Mouse (Mus musculus) T-cell, adult 2 months (primary cell): ENCODE data around the gene Tomm7.
A peak's percentile ranks its signal among the peaks of the same experiment; 100 is the strongest.
"Not testable (repeated sequence)": the region's sequence is repeated elsewhere in the genome, so short reads cannot be mapped to it uniquely, and the experiment has no call there.

ENCODE experiments used
- DNase-seq: peaks from one replicate; pipeline ENCODE4 v3.0.0; 2022; ENCODE audit warnings: low spot score

Tomm7 gene

DNA sequence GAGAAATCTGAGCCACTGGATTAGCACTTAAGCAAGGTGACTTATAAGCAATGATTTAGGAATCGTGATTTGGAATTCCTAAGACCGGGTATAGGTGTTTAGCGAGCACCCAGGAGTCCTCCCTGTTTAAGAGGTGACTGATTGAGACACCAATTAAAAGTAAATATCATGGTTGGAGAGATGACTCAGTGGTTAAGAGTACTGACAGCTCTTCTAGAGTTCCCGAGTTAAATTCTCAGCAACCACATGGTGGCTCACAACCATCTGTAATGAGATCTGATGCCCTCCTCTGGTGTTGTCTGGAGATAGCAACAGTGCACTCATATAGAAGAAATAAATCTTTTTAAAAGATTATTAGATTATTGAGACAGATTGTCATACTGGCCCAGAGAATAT is 7.2 kb upstream of the Tomm7 start:
- DNase-seq = not testable (repeated sequence)

DNA sequence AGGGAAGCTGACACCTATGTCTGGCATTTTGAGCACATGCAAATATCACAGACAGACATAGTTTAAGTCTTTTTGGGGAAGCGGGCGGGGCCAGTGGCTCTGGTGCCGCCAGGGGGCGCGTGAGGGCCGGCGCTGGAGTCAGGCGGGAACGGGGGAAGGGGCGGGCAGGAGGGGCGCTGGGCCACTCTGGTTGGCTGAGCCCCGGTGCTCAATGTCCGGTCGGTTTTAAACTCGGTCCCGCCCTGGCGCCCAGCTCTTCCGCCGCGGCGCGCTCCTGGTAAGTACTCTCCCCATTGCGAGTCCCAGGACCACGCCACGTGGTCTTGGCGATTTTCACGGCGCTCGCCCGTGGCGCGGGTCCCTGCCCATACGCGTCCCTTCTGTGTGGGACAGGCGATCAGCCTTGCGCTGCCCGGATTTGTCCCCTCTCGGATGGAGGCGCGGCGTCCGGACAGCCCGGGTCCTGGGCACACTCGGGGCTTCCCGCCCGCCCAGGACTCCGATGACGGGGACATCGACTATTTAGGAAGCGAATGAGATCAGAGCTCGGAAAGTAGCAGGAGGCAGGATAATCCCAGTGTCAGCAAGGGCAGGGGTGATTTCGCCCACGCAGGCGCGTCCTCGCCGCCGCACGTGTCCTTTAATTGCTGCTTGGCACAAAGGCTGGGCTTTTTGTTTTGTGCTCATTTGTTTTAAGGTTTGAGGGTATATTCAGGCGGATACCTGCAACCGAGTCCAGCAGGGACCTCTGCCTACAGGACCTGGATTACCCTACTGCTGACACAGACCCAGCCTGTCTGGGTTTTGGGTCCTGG is 6.6 kb upstream of the Tomm7 start:
- peak; percentile 89 for DNase-seq

DNA sequence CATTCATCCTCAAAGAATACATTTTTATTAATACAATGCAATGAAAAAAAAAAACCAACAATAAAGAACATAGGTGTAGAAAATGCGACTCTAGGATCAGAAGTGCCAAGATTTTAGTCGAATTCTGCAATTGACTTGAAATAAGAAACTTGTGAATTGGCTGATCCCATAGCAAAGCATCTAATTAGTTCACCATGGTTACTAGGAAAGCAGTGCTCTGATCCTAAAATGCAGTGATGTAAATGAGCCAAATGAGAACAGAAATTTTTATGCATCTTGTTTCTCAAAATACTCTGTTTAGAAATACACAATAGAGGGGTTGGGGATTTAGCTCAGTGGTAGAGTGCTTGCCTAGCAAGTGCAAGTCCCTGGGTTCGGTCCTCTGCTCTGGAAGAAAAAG is 1.2 kb upstream of the Tomm7 start:
- DNase-seq = no peak

DNA sequence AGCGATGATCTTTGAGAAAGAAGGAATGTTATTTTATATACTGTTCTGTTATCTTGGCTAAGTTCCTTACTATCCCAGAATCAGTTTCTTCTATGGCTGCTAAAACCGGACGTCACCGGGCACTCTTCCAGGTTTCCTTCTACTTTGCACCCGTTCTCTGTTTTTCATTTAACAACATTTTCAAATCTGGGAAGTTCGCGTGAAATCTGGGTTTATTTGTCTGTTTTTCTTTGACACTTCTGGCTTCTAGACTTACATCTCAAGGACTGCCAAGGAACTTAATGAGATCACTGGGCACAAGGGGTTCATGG is 525 bp upstream of the Tomm7 start:
- DNase-seq = no peak

DNA sequence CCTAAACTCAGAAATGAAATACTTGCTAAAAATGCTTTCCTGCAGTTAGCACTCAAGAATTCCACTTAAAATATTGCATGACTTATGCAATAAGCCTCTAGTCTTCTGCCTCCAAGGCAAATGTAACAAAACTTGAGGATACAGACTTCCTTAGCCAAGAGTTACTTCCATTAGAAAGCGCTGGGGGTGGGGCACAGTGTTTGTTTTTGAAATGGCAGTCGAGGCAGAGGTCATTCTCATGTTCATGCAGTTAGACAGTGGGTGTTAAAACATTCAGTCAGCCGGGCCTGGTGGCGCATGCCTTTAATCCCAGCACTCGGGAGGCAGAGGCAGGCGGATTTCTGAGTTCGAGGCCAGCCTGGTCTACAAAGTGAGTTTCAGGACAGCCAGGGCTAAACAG is 5.8 kb downstream of the Tomm7 start:
- DNase-seq = no peak

DNA sequence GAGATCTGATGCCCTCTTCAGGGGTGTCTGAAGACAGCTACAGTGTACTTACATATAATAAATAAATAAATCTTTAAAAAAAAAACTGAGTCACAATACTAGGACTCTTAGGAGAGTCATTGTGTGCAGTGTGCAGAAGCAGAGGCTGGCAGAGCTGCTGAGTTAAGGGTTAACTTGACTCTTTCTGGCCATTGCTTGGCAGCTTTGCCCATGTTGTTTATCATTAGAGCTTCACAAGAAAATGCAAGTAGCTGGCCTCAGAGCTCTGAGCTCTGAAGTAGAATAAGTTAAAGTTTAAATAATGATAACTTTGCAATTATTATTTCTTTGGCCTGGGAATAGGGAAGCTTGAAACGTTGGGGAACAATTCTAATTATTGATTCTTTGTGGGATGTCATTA is 8.3 kb downstream of the Tomm7 start:
- not testable (repeated sequence) for DNase-seq

DNA sequence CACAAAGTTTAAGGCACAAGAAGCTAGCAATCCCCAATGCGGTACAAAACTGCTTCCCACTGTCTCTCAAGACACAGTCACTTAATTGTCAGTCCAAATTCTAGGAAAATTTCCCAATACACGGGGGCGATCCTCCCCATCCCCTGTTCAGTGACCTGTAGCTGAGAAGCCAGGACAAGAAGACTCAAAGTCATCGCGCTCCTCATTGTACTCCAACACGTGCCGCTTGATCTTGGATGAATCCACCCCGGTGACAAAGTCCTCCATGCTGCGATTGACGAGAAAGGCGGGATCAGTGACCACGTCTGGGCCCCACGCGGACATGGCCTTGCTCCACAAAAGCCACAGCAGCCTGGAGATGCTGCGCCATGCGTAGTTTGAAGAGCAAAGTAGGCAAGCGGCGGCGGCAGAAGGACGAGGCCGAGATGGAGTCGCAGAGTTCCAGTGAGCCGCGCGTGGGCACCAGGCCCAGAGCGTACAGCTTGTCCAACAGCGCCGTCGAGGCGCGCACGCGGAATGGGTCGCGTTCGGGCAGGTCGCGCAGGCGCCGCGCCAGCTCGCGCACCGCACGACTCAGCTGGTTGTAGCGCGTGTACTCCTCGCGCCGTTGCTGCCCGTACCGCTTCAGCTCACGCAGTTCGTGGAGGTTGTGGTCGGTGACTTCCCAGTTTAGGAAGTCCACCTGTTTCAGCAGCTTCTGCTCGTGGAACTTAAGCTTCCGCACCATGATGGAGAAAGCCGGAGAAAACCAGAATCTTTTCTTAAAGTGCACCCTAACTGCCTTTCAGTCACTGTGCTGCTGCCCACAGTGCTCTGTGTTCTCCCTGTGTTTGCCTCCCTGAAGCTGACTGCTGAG is 12.8 kb downstream of the Tomm7 start:
- no peak for DNase-seq

DNA sequence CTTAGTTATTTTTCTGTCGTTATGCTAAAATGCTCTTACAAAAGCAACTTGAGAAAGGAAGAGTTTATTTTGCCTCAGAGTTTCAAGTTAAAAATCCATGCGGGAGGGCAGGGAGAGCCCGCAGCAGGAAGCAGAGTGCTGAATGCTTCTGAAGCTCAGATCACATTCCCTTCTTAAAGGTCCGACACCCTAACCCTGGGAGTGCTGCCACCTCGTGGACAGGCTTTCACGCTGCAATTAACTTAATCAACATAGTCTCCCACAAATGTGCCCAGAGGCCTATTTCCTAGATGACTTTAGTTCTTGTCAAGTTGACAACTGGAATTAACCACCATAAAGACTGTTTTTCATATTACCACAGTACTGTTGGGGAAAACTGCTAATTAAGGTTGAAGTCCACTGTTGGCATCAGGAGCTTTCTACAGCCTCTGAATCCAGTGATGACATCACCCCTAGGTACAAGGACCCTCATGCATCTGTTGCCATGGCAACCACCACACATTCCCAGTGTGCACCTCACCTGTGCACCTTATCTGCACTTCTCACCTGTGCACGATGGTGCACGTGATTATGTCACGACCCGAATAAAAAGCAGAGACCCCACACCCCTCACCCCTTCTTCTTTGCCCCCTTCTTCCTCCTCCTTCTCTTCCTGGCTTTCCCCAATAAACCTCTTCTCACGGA is 17.5 kb downstream of the Tomm7 start:
- DNase-seq = peak; percentile 68

DNA sequence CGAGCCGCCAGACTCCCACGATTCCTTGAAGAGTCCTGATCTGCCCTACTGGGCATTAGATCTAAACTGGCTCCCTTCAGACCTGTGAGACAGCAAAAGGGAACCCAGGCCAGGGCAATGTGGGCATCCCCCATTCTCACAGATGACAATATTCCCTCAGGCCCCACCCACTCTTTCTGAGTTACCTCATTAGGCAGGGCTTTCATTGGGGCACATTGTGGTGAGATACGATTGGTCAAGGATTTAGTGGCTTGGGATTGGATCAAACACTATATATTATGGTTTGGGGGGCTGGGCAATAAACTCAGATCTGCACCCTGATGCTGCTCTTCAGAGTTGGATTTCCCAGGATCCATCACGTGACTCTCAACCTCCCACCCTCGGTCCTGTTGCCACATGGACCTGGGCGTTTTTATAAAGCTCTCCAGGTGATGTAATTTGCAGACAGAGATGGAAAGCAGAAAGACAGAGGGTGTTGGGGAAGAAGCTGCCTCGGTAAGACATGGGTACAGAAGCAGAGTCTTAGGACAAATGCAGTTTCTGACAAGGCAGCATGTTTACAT is 19.7 kb downstream of the Tomm7 start:
- DNase-seq = no peak

DNA sequence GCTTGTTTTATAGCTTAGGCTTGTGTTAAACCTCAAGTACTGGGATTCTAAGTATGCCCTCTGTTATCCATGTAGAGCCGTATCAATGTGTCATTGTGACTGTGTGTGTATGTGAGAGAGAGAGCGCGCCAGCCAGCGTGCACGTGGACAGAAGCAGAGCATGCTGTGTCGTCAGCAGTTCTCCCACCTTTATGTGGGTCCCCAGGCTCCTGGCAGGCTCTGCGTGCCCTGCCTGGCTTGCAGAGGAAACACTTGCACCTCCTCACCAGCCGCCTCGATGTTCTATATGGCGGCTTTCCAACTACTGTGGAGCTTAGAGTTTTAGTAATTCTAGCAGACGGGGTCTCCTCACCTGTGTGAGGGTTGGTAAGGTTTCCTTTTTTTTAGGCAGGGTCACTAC is 21.7 kb downstream of the Tomm7 start:
- DNase-seq = no peak

DNA sequence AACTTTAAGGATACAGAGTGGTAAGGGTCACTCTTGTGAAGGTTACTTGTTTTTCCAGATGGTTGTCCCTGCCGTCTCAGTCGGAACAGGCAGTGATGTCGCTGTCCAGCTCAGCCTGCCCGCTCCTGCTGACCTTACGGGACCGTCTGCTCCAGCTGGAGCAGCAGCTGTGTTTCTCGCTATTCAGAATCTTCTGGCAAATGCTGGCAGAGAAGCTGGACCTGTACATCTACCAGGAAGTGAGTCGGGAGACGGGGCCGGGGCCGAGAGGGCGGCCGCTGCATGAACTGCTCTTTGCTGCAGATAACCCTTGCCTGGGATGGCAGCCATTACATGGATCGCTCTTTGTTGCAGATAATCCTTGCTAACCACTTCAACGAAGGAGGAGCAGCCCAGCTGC is 27.3 kb downstream of the Tomm7 start:
- no peak for DNase-seq

DNA sequence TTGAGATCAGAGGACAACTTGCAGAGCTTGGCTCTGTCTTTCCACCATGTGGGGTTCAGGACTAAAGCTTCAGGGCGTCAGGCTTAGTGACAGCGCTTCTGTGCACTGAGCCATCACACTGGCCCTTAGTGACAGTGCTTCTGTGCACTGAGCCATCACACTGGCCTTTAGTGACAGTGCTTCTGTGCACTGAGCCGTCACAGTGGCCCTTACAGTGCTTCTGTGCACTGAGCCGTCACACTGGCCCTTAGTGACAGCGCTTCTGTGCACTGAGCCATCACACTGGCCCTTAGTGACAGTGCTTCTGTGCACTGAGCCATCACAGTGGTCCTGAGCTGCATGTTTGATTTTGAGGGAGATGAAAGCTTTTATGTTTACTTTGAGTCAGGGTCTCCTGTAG is 29.1 kb downstream of the Tomm7 start:
- no peak for DNase-seq

DNA sequence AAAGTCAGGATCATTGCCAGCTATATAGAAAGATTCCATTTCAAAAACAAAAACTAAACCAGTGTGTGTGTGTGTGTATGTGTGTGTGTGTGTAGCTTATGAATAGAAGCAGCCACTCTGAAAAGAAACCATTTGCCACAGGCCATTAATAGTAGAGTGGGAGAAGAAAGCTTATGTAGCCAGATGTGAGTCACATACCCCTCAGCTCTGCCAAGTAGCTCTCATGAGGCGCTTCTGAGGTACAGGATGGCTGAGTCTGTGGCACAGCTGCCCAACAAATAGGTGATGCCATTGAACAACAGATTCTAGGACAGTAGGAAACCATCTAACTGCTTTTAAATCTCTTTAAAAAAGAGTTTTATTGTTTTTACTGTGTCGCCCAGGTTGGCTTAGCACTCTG is 51.2 kb downstream of the Tomm7 start:
- no peak for DNase-seq

DNA sequence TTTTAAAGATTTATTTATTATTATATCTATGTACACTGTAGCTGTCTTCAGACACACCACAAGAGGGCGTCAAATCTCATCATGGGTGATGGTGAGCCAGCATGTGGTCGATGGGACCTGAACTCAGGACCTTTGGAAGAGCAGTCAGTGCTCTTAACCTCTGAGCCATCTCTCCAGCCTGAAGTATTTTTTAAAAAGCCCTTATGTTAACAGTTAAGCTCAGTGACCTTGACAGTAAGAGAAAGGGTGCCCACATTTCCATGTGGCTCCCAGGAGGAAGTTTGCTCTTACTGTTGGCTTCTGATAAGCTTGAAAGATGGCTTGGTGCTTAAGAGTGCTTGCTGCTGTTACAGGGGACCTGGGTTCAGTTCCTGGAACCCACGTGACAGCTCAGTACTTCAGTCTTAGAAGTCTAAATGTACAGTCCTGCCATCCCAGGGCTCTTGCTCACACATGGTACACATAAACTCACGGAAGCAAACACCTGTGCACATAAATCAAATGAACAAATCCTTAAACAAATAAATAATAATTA is 54.8 kb downstream of the Tomm7 start:
- DNase-seq = no peak
